In genomic region chr10:99203577-99204487, GRCm38 (mm10) we compare ENCODE assay signal across 8 mouse cellular contexts. TPM values are rescaled to one million over a fixed set of nuclear protein-coding genes. Genes with fewer than 3 reads are reported as not detected.
DNase-seq lines count a peak whose midpoint lies in the region; ATAC-seq and TF ChIP-seq lines count a peak whose summit lies in the region.

No protein-coding gene starts in this region.

- H3K27me3 ChIP-seq in E14TG2a.4 (ENCODE audit: insufficient read depth, low read length): 0 out of 2 replicates have a peak, but pooled peaks cover 4% of the 10 kb centered on the region
- no peaks in the 10 kb centered on the region for H3K27me3 ChIP-seq in intestine, postnatal 0 days (replicated peaks; ENCODE audit: control insufficient read depth, insufficient read depth, low read length)
- no peaks in the 10 kb centered on the region for H3K27me3 ChIP-seq in lung, postnatal 0 days (replicated peaks; ENCODE audit: insufficient read depth, low read length)

- DNase-seq in ZHBTc4 (ENCODE audit: low read depth, low spot score): peak; percentile 33
- DNase-seq in lung, postnatal 0 days (ENCODE audit: low spot score): peak; percentile 71
- DNase-seq in retina, embryonic 14.5 days (ENCODE audit: low spot score): peak; percentile 47
- no peak for DNase-seq in urinary bladder, postnatal 4 days (ENCODE audit: low spot score in 2 of 2)
- no peak for DNase-seq in left cerebral cortex, postnatal 25 days (ENCODE audit: low spot score in 2 of 2)

- TF ChIP-seq EP300 in lung, postnatal 0 days (IDR thresholded peaks at IDR 0.05): no peak; the same call in 1 of the 2 replicates

- H3K4me3 ChIP-seq in E14TG2a.4 (replicated peaks; ENCODE audit: low read length): peak overlapping the region; percentile 50
- peak overlapping the region; percentile 28 for H3K4me3 ChIP-seq in intestine, postnatal 0 days (ENCODE audit: low read depth, low read length)
- H3K4me3 ChIP-seq in lung, postnatal 0 days (ENCODE audit: low read depth, low read length): peak overlapping the region; percentile 35

- no peaks in the 10 kb centered on the region for H3K36me3 ChIP-seq in E14TG2a.4 (ENCODE audit: insufficient read depth, low read length)
- H3K36me3 ChIP-seq in intestine, postnatal 0 days (ENCODE audit: control insufficient read depth, insufficient read depth): no peaks in the 10 kb centered on the region
- H3K36me3 ChIP-seq in lung, postnatal 0 days (ENCODE audit: insufficient read depth, low read length): no peaks in the 10 kb centered on the region

- intact Hi-C loops in left cerebral cortex, postnatal 25 days (cut with DNase I): no loop called here

- TF ChIP-seq CTCF in E14TG2a.4 (conservative IDR thresholded peaks at IDR 0.05; ENCODE audit: low read length): no peak
- no peak for TF ChIP-seq CTCF in intestine, postnatal 0 days (IDR thresholded peaks at IDR 0.05; ENCODE audit: low read depth)
- no peak for TF ChIP-seq CTCF in lung, postnatal 0 days (IDR thresholded peaks at IDR 0.05)

- H3K9me3 ChIP-seq in E14TG2a.4 (ENCODE audit: low read length): no peaks in the 10 kb centered on the region
- H3K9me3 ChIP-seq in intestine, postnatal 0 days (ENCODE audit: control insufficient read depth): no peaks in the 10 kb centered on the region
- H3K9me3 ChIP-seq in lung, postnatal 0 days (ENCODE audit: low read length): no peaks in the 10 kb centered on the region

- ATAC-seq in granulocyte monocyte progenitor cell, adult 5-6 weeks (replicated peaks; ENCODE audit: poor library complexity, severe bottlenecking): peak; percentile 49
- ATAC-seq in intestine, postnatal 0 days: no peak; the same call in 1 of the 2 replicates
- peak; percentile 72 for ATAC-seq in lung, postnatal 0 days

- peak overlapping the region; percentile 76 for H3K27ac ChIP-seq in intestine, postnatal 0 days (ENCODE audit: low read depth, low read length)
- peak overlapping the region; percentile 83 for H3K27ac ChIP-seq in lung, postnatal 0 days (ENCODE audit: low read length)

- WGBS in intestine, postnatal 0 days: 22% methylated on average over 29 of the region's 29 CpGs
- 4% methylated on average over 29 of the region's 29 CpGs for WGBS in lung, postnatal 0 days

- H3K9ac ChIP-seq in intestine, postnatal 0 days (ENCODE audit: low read depth, low read length): peak overlapping the region; percentile 50
- peak overlapping the region; percentile 59 for H3K9ac ChIP-seq in lung, postnatal 0 days (replicated peaks; ENCODE audit: low read depth)

- peaks cover 56% of the 10 kb centered on the region for H3K4me1 ChIP-seq in E14TG2a.4 (replicated peaks; ENCODE audit: low read depth, low read length)
- 0 out of 2 replicates have a peak, but pooled peaks cover 3% of the 10 kb centered on the region for H3K4me1 ChIP-seq in intestine, postnatal 0 days (replicated peaks; ENCODE audit: control insufficient read depth, insufficient read depth, low read length)
- H3K4me1 ChIP-seq in lung, postnatal 0 days (ENCODE audit: insufficient read depth, low read depth, low read length): peaks cover 4% of the 10 kb centered on the region; the same call in 1 of the 2 replicates

- H3K4me2 ChIP-seq in intestine, postnatal 0 days (replicated peaks; ENCODE audit: low read depth): peak overlapping the region; percentile 59
- peak overlapping the region; percentile 68 for H3K4me2 ChIP-seq in lung, postnatal 0 days (replicated peaks; ENCODE audit: low read depth, low read length)

RNA-seq across cellular contexts. Expression of gene Dusp6, which starts 59.2 kb away (rescaled TPM):
- 11.6 and 12.2 TPM in 2 replicates for total RNA-seq in granulocyte monocyte progenitor cell, adult 5-6 weeks (2014; fragmentation: Nextera tagmentation)
- 20.0 and 26.9 TPM in 2 replicates for total RNA-seq in granulocyte monocyte progenitor cell, adult 5-6 weeks (2017)
- 27.9 and 34.6 TPM in 2 replicates for polyA plus RNA-seq in intestine, postnatal 0 days (2015; fragmentation: Nextera tagmentation; extraction: Ambion mirVana)
- polyA plus RNA-seq in lung, postnatal 0 days (2015; fragmentation: Nextera tagmentation; extraction: Ambion mirVana): 49.7 and 63.2 TPM in 2 replicates
- 100 to 1,000 TPM; 108 to 109 TPM for total RNA-seq in left cerebral cortex, postnatal 25 days (2021)

Comparison
In these comparisons a context has a peak if more than half of its experiments do, and no peak if none do; other contexts are left out.
1. DNase-seq: peak in ZHBTc4 (single experiment), lung, postnatal 0 days (single experiment) and retina, embryonic 14.5 days (single experiment); none in urinary bladder, postnatal 4 days (0 of 2) and left cerebral cortex, postnatal 25 days (0 of 2).
2. Peak in every context shown above with its lines, with median percentiles within 50 percentile points of each other: H3K4me3 ChIP-seq.